Mouse (Mus musculus) heart, adult 9 months (tissue): ENCODE results near the gene Syne3.

ENCODE experiments used
- DNase-seq, 2 experiments: peaks; one replicate each; pipeline ENCODE4 v3.0.0; 2022; ENCODE audit warnings: low spot score in 2 of 2

The Syne3 gene

GRCm38 (mm10) chr12:104896640-104897039, 113.0 kb downstream of the Syne3 start:
- DNase-seq: no peak

- DNase-seq: no peak
These were observed 117.4 kb downstream of the Syne3 start for GRCm38 (mm10) chr12:104892245-104892644.

- no peak for DNase-seq
These were observed 119.5 kb downstream of the Syne3 start for GRCm38 (mm10) chr12:104890066-104890465.

GRCm38 (mm10) chr12:104886104-104886503, 123.5 kb downstream of the Syne3 start:
- no peak for DNase-seq

GRCm38 (mm10) chr12:104882533-104882932, 127.1 kb downstream of the Syne3 start:
- no peak for DNase-seq

GRCm38 (mm10) chr12:104882061-104882460, 127.5 kb downstream of the Syne3 start:
- DNase-seq: no peak

GRCm38 (mm10) chr12:104881518-104882060, 128.0 kb downstream of the Syne3 start:
- DNase-seq: no peak

- DNase-seq: no peak
These were observed 129.2 kb downstream of the Syne3 start for GRCm38 (mm10) chr12:104880367-104880766.
